Mouse (Mus musculus) ZHBTc4 (cell line): ENCODE data around the gene Agbl1.

Experiments
- DNase-seq: peaks from one replicate; pipeline ENCODE4 v3.0.0-alpha.2; 2011; ENCODE audit warnings: low read depth, low spot score

Agbl1 gene

GRCm38 (mm10) chr7:76562506-76562905 lies 332.8 kb downstream of the Agbl1 start:
- DNase-seq = no peak

GRCm38 (mm10) chr7:76594566-76595079 lies 364.9 kb downstream of the Agbl1 start:
- DNase-seq = no peak

GRCm38 (mm10) chr7:76597812-76598211 lies 368.1 kb downstream of the Agbl1 start:
- DNase-seq = no peak

GRCm38 (mm10) chr7:76600050-76600690 lies 370.5 kb downstream of the Agbl1 start:
- DNase-seq = no peak

GRCm38 (mm10) chr7:76629528-76629927 lies 399.8 kb downstream of the Agbl1 start:
- DNase-seq = peak; percentile 25

GRCm38 (mm10) chr7:76650984-76651383 lies 421.3 kb downstream of the Agbl1 start:
- no peak for DNase-seq

- DNase-seq = no peak
These were observed 431.4 kb downstream of the Agbl1 start for GRCm38 (mm10) chr7:76661072-76661471.

- no peak for DNase-seq
These were observed 445.2 kb downstream of the Agbl1 start for GRCm38 (mm10) chr7:76674856-76675255.

GRCm38 (mm10) chr7:76701224-76701623 lies 471.5 kb downstream of the Agbl1 start:
- DNase-seq = no peak

GRCm38 (mm10) chr7:76732220-76732619 lies 502.5 kb downstream of the Agbl1 start:
- peak; percentile 25 for DNase-seq

GRCm38 (mm10) chr7:76777237-76777855 lies 547.7 kb downstream of the Agbl1 start:
- no peak for DNase-seq

- no peak for DNase-seq
These were observed 550.8 kb downstream of the Agbl1 start for GRCm38 (mm10) chr7:76780446-76780845.

- DNase-seq = no peak
These were observed 559.0 kb downstream of the Agbl1 start for GRCm38 (mm10) chr7:76788561-76789306.

- no peak for DNase-seq
These were observed 560.4 kb downstream of the Agbl1 start for GRCm38 (mm10) chr7:76790041-76790440.

GRCm38 (mm10) chr7:76791247-76791646 lies 561.6 kb downstream of the Agbl1 start:
- no peak for DNase-seq

- no peak for DNase-seq
These were observed 580.3 kb downstream of the Agbl1 start for GRCm38 (mm10) chr7:76810003-76810402.

- no peak for DNase-seq
These were observed 590.9 kb downstream of the Agbl1 start for GRCm38 (mm10) chr7:76820571-76820970.

GRCm38 (mm10) chr7:76842146-76842545 lies 612.5 kb downstream of the Agbl1 start:
- DNase-seq = no peak

GRCm38 (mm10) chr7:76889416-76890209 lies 659.9 kb downstream of the Agbl1 start:
- DNase-seq = peak; percentile 4

- DNase-seq = no peak
These were observed 674.4 kb downstream of the Agbl1 start for GRCm38 (mm10) chr7:76904096-76904495.

GRCm38 (mm10) chr7:76911672-76912071 lies 682.0 kb downstream of the Agbl1 start:
- no peak for DNase-seq

- DNase-seq = peak; percentile 12
These were observed 689.2 kb downstream of the Agbl1 start for GRCm38 (mm10) chr7:76918871-76919270.
